Mouse (Mus musculus) ES-Bruce4 (cell line): Measurements from ENCODE around the gene Hus1b.

ENCODE experiments used
- CTCF ChIP-seq: IDR thresholded peaks from one replicate; pipeline ENCODE4 v1.8.1; 2011; ENCODE audit warnings: low read depth, low read length
- EP300 ChIP-seq: IDR thresholded peaks from 2 replicates; pipeline ENCODE4 v1.6.1; 2011; ENCODE audit warnings: low read depth, low read length; ENCODE audit not compliant: insufficient read depth
- POLR2A ChIP-seq: IDR thresholded peaks from one replicate; pipeline ENCODE4 v1.8.1; 2011; ENCODE audit warnings: low read length; ENCODE audit not compliant: insufficient read depth

- TF ChIP-seq CTCF: no peak
- TF ChIP-seq POLR2A: no peak
- no peak for TF ChIP-seq EP300
Observed at GRCm38 (mm10) chr13:30990233-30990632, 42.7 kb upstream of the Hus1b start.
